Mouse (Mus musculus): ENCODE results near the gene Erc2.
"Not testable (repeated sequence)": the region's sequence is repeated elsewhere in the genome, so short reads cannot be mapped to it uniquely, and the experiment has no call there.

The Erc2 gene

GRCm38 (mm10) chr14:27622176-27622922, at the start of gene Erc2:
TSS of gene Erc2 (plus strand) at chr14:27622428.
- no peak for TF ChIP-seq POU5F1 (IDR thresholded peaks at IDR 0.05; ENCODE audit: borderline replicate concordance, low read length)
- no peak for TF ChIP-seq NANOG (IDR thresholded peaks at IDR 0.05; ENCODE audit: borderline replicate concordance, low read length)
- no peak; the same call in 1 of the 2 replicates for TF ChIP-seq CTCF (conservative IDR thresholded peaks at IDR 0.05; ENCODE audit: low read length)
- Histone ChIP-seq H3K9me3 (ENCODE audit: low read length) (no peaks in the 10 kb centered on the region), H3K27me3 (ENCODE audit: insufficient read depth, low read length) (peaks cover 10% of the 10 kb centered on the region; the same call in 1 of the 2 replicates)

GRCm38 (mm10) chr14:27578443-27578842, 43.8 kb upstream of the Erc2 start:
- Histone ChIP-seq H3K4me1 (replicated peaks; ENCODE audit: low read depth, low read length) (no peaks in the 10 kb centered on the region), H3K9me3 (ENCODE audit: low read length) (peaks cover 35% of the 10 kb centered on the region), H3K4me3 (replicated peaks; ENCODE audit: low read length) (no peak overlapping the region), H3K27me3 (ENCODE audit: insufficient read depth, low read length) (no peaks in the 10 kb centered on the region), H3K36me3 (ENCODE audit: insufficient read depth, low read length) (no peaks in the 10 kb centered on the region)
- TF ChIP-seq CTCF (conservative IDR thresholded peaks at IDR 0.05; ENCODE audit: low read length), result no peak
- TF ChIP-seq NANOG (IDR thresholded peaks at IDR 0.05; ENCODE audit: borderline replicate concordance, low read length), result no peak
- TF ChIP-seq POU5F1 (IDR thresholded peaks at IDR 0.05; ENCODE audit: borderline replicate concordance, low read length), result no peak

More at GRCm38 (mm10) chr14:27622176-27622922, at the start of gene Erc2:
- Histone ChIP-seq H3K36me3 (ENCODE audit: insufficient read depth, low read length) (no peaks in the 10 kb centered on the region), H3K4me1 (replicated peaks; ENCODE audit: low read depth, low read length) (peaks cover 35% of the 10 kb centered on the region), H3K4me3 (replicated peaks; ENCODE audit: low read length) (peak within 1 kb of the TSS; percentile 96)

GRCm38 (mm10) chr14:27589616-27590015, 32.6 kb upstream of the Erc2 start:
- H3K9me3 ChIP-seq (ENCODE audit: low read length); H3K4me1 ChIP-seq (replicated peaks; ENCODE audit: low read depth, low read length); H3K27me3 ChIP-seq (ENCODE audit: insufficient read depth, low read length): not testable (repeated sequence)

GRCm38 (mm10) chr14:27592163-27592562, 30.1 kb upstream of the Erc2 start:
- H3K27me3 ChIP-seq (ENCODE audit: insufficient read depth, low read length), result no peaks in the 10 kb centered on the region
- 0 out of 2 replicates have a peak, but pooled peaks cover 3% of the 10 kb centered on the region for H3K4me1 ChIP-seq (replicated peaks; ENCODE audit: low read depth, low read length)
- TF ChIP-seq CTCF (conservative IDR thresholded peaks at IDR 0.05; ENCODE audit: low read length) (no peak), NANOG (IDR thresholded peaks at IDR 0.05; ENCODE audit: borderline replicate concordance, low read length) (no peak), POU5F1 (IDR thresholded peaks at IDR 0.05; ENCODE audit: borderline replicate concordance, low read length) (no peak)
- H3K4me3 ChIP-seq (replicated peaks; ENCODE audit: low read length), result 0 out of 2 replicates have a peak overlapping the region, but pooled peaks have one; percentile 4
- H3K36me3 ChIP-seq (ENCODE audit: insufficient read depth, low read length), result no peaks in the 10 kb centered on the region
- H3K9me3 ChIP-seq (ENCODE audit: low read length), result no peaks in the 10 kb centered on the region

More at GRCm38 (mm10) chr14:27589616-27590015, 32.6 kb upstream of the Erc2 start:
- H3K4me3 ChIP-seq (replicated peaks; ENCODE audit: low read length); H3K36me3 ChIP-seq (ENCODE audit: insufficient read depth, low read length): not testable (repeated sequence)

GRCm38 (mm10) chr14:27596265-27596664, 26.0 kb upstream of the Erc2 start:
- no peaks in the 10 kb centered on the region for H3K36me3 ChIP-seq (ENCODE audit: insufficient read depth, low read length)
- 0 out of 2 replicates have a peak, but pooled peaks cover 3% of the 10 kb centered on the region for H3K4me1 ChIP-seq (replicated peaks; ENCODE audit: low read depth, low read length)
- H3K4me3 ChIP-seq (replicated peaks; ENCODE audit: low read length), result no peak overlapping the region
- peaks cover 6% of the 10 kb centered on the region for H3K27me3 ChIP-seq (ENCODE audit: insufficient read depth, low read length)
- TF ChIP-seq NANOG (IDR thresholded peaks at IDR 0.05; ENCODE audit: borderline replicate concordance, low read length), result no peak
- TF ChIP-seq CTCF (conservative IDR thresholded peaks at IDR 0.05; ENCODE audit: low read length), result peak; percentile 59
- no peaks in the 10 kb centered on the region for H3K9me3 ChIP-seq (ENCODE audit: low read length)

GRCm38 (mm10) chr14:27602136-27602535, 20.1 kb upstream of the Erc2 start:
- Histone ChIP-seq H3K36me3 (ENCODE audit: insufficient read depth, low read length) (no peaks in the 10 kb centered on the region), H3K27me3 (ENCODE audit: insufficient read depth, low read length) (peaks cover 6% of the 10 kb centered on the region), H3K4me1 (replicated peaks; ENCODE audit: low read depth, low read length) (peaks cover 10% of the 10 kb centered on the region), H3K4me3 (replicated peaks; ENCODE audit: low read length) (no peak overlapping the region), H3K9me3 (ENCODE audit: low read length) (no peaks in the 10 kb centered on the region)
- no peak for TF ChIP-seq CTCF (conservative IDR thresholded peaks at IDR 0.05; ENCODE audit: low read length)
- TF ChIP-seq POU5F1 (IDR thresholded peaks at IDR 0.05; ENCODE audit: borderline replicate concordance, low read length), result no peak
- no peak for TF ChIP-seq NANOG (IDR thresholded peaks at IDR 0.05; ENCODE audit: borderline replicate concordance, low read length)

GRCm38 (mm10) chr14:27607419-27607818, 14.8 kb upstream of the Erc2 start:
- H3K9me3 ChIP-seq (ENCODE audit: low read length), result 0 out of 2 replicates have a peak, but pooled peaks cover 3% of the 10 kb centered on the region
- no peak for TF ChIP-seq POU5F1 (IDR thresholded peaks at IDR 0.05; ENCODE audit: borderline replicate concordance, low read length)

GRCm38 (mm10) chr14:27613766-27614165, 8.5 kb upstream of the Erc2 start:
- no peaks in the 10 kb centered on the region for H3K27me3 ChIP-seq (ENCODE audit: insufficient read depth, low read length)
- TF ChIP-seq NANOG (IDR thresholded peaks at IDR 0.05; ENCODE audit: borderline replicate concordance, low read length), result no peak
- TF ChIP-seq POU5F1 (IDR thresholded peaks at IDR 0.05; ENCODE audit: borderline replicate concordance, low read length), result no peak
- no peak for TF ChIP-seq CTCF (conservative IDR thresholded peaks at IDR 0.05; ENCODE audit: low read length)
- no peak overlapping the region for H3K4me3 ChIP-seq (replicated peaks; ENCODE audit: low read length)
- H3K4me1 ChIP-seq (replicated peaks; ENCODE audit: low read depth, low read length), result no peaks in the 10 kb centered on the region
- no peaks in the 10 kb centered on the region for H3K36me3 ChIP-seq (ENCODE audit: insufficient read depth, low read length)
- 0 out of 2 replicates have a peak, but pooled peaks cover 3% of the 10 kb centered on the region for H3K9me3 ChIP-seq (ENCODE audit: low read length)

More at GRCm38 (mm10) chr14:27607419-27607818, 14.8 kb upstream of the Erc2 start:
- Histone ChIP-seq H3K4me3 (replicated peaks; ENCODE audit: low read length) (no peak overlapping the region), H3K4me1 (replicated peaks; ENCODE audit: low read depth, low read length) (peaks cover 3% of the 10 kb centered on the region), H3K27me3 (ENCODE audit: insufficient read depth, low read length) (no peaks in the 10 kb centered on the region), H3K36me3 (ENCODE audit: insufficient read depth, low read length) (no peaks in the 10 kb centered on the region)

GRCm38 (mm10) chr14:27617286-27617685, 4.9 kb upstream of the Erc2 start:
- H3K4me3 ChIP-seq (replicated peaks; ENCODE audit: low read length), result no peak overlapping the region
- TF ChIP-seq NANOG (IDR thresholded peaks at IDR 0.05; ENCODE audit: borderline replicate concordance, low read length) (no peak), CTCF (conservative IDR thresholded peaks at IDR 0.05; ENCODE audit: low read length) (no peak), POU5F1 (IDR thresholded peaks at IDR 0.05; ENCODE audit: borderline replicate concordance, low read length) (no peak)

More at GRCm38 (mm10) chr14:27617286-27617685, 4.9 kb upstream of the Erc2 start:
- Histone ChIP-seq H3K36me3 (ENCODE audit: insufficient read depth, low read length) (no peaks in the 10 kb centered on the region), H3K4me1 (replicated peaks; ENCODE audit: low read depth, low read length) (peaks cover 13% of the 10 kb centered on the region), H3K27me3 (ENCODE audit: insufficient read depth, low read length) (peaks cover 10% of the 10 kb centered on the region; the same call in 1 of the 2 replicates), H3K9me3 (ENCODE audit: low read length) (no peaks in the 10 kb centered on the region)

Measured in E14TG2a.4 (cell line).